Mouse (Mus musculus) hindbrain, postnatal 0 days (tissue): Measurements from ENCODE around the gene Dars2. TPM values are rescaled to one million over a fixed set of nuclear protein-coding genes. Genes with fewer than 3 reads are reported as not detected.
"Not testable (repeated sequence)": the region's sequence is repeated elsewhere in the genome, so short reads cannot be mapped to it uniquely, and the experiment has no call there.

ENCODE experiments used
- ATAC-seq: fragments of 200-750 bp; cut with Nextera tagmentation; 2 replicates; pipeline ENCODE4 v1.8.0; 2017; ENCODE audit warnings: mild to moderate bottlenecking, moderate TSS enrichment, moderate library complexity
- DNase-seq: peaks from one replicate; pipeline ENCODE4 v3.0.0-alpha.2; 2015; ENCODE audit warnings: low spot score
- H3K27ac ChIP-seq: fragments of 300-500 bp; sonication (generic); 2 replicates; pipeline ENCODE4 v1.5.1; 2014; ENCODE audit warnings: mild to moderate bottlenecking
- H3K27me3 ChIP-seq: fragments of 300-500 bp; sonication (generic); 2 replicates; pipeline ENCODE4 v1.6.1; 2014; ENCODE audit warnings: low read length, mixed read lengths; ENCODE audit not compliant: insufficient read depth
- H3K36me3 ChIP-seq: fragments of 300-500 bp; sonication (generic); 2 replicates; pipeline ENCODE4 v1.6.1; 2014; ENCODE audit warnings: low read length, mixed read lengths; ENCODE audit not compliant: insufficient read depth
- H3K4me1 ChIP-seq: fragments of 300-500 bp; sonication (generic); 2 replicates; pipeline ENCODE4 v1.6.1; 2014; ENCODE audit warnings: antibody characterized with exemption, low read length, mixed read lengths; ENCODE audit not compliant: insufficient read depth
- H3K4me2 ChIP-seq: fragments of 300-500 bp; sonication (generic); 2 replicates; pipeline ENCODE4 v1.6.1; 2014; ENCODE audit warnings: low read depth, mild to moderate bottlenecking, low read length, moderate library complexity, mixed read lengths
- H3K4me3 ChIP-seq: fragments of 300-500 bp; sonication (generic); 2 replicates; pipeline ENCODE4 v1.5.1; 2014; ENCODE audit warnings: low read length
- H3K9ac ChIP-seq: fragments of 300-500 bp; sonication (generic); replicated peaks from 2 replicates; pipeline ENCODE4 v1.6.1; 2014; ENCODE audit warnings: mild to moderate bottlenecking, low read length, moderate library complexity, mixed read lengths
- H3K9me3 ChIP-seq: fragments of 300-500 bp; sonication (generic); 2 replicates; pipeline ENCODE4 v1.6.1; 2016; ENCODE audit warnings: low read length, mixed read lengths
- CTCF ChIP-seq: IDR thresholded peaks from 2 replicates; pipeline ENCODE4 v1.5.1; 2016; ENCODE audit warnings: antibody characterized with exemption, control low read depth, low read depth
- WGBS: fragments of 180-500 bp; shearing (Covaris S2); extraction: QIAGEN DNeasy Blood & Tissue Kit; methylation state at CpG from one replicate; pipeline ENCODE4 v1.1.7; 2014; 5-methylcytosine and 5-hydroxymethylcytosine counted together
- polyA plus RNA-seq: library from polyadenylated mRNA; unstranded; fragments of >200 nt; fragmentation: Nextera tagmentation; extraction: Ambion mirVana; gene quantifications from 2 replicates; pipeline ENCODE4 v1.2.1, GENCODE M21; 2015
- total RNA-seq: library from RNA; depleted of rRNA; stranded (reverse); fragments of >200 nt; gene quantifications from 2 replicates; pipeline ENCODE4 v1.2.3, GENCODE M21; 2014

The Dars2 gene
- total and polyA plus RNA-seq, 2 experiments from 2014 or later: 19.2 to 26.0 TPM

DNA sequence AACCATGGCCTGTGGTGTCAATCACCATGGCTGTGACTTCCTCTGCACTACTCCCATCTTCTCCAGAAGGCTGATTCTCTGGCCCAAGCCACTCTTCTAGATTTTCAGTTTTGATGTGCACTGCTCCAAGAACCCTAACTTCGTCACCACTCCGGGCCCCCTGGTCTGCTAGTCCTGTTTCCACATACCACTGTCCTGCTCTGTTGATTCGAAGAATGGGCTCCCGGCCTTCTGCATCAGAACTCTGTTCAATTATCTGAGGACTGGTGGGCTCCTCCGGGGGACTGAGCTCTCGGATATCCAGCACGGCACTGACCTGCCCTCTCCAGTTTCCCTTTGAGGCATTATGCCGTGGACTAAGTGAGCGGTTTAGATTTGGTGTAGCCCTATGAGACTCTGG is 38.6 kb downstream of the Dars2 start:
- no peak for TF ChIP-seq CTCF
- DNase-seq: no peak
- ATAC-seq: no peak
- Histone ChIP-seq H3K36me3 (peaks cover 7% of the 10 kb centered on the region; the same call in 1 of the 2 replicates), H3K9me3 (no peaks in the 10 kb centered on the region), H3K9ac (no peak overlapping the region), H3K27ac (no peak overlapping the region), H3K4me3 (no peak overlapping the region), H3K4me1 (peaks cover 11% of the 10 kb centered on the region; the same call in 1 of the 2 replicates), H3K4me2 (no peak overlapping the region), H3K27me3 (no peaks in the 10 kb centered on the region)
- WGBS: 97% methylated on average over 9 of the region's 9 CpGs

DNA sequence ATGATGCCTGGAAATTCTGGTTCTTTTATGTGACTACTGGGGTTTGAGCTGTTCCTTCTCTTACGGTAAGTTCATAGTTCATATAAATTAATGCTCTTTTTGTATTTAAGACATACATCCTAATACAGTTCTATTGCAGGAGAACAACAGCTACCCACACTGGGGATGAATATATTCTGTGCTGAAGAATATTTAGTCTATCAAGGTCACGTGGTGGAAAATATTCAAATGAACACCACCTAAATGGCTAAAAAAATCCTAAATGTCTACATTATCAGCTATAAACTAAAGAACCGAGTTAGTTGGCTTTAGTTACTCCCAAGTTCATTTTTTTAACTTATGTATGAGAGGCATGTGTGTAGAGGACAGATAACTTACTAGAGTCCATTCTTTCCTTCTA is 40.4 kb downstream of the Dars2 start:
- peaks cover 7% of the 10 kb centered on the region; the same call in 1 of the 2 replicates for H3K4me1 ChIP-seq
- no peak overlapping the region for H3K4me2 ChIP-seq
- no peak for ATAC-seq
- no peak overlapping the region for H3K27ac ChIP-seq
- no peaks in the 10 kb centered on the region for H3K9me3 ChIP-seq
- H3K27me3 ChIP-seq: no peaks in the 10 kb centered on the region
- DNase-seq: no peak
- no peak for TF ChIP-seq CTCF
- H3K9ac ChIP-seq: no peak overlapping the region
- no peak overlapping the region for H3K4me3 ChIP-seq
- H3K36me3 ChIP-seq: peaks cover 7% of the 10 kb centered on the region; the same call in 1 of the 2 replicates
- 93% methylated on average over 3 of the region's 3 CpGs for WGBS

DNA sequence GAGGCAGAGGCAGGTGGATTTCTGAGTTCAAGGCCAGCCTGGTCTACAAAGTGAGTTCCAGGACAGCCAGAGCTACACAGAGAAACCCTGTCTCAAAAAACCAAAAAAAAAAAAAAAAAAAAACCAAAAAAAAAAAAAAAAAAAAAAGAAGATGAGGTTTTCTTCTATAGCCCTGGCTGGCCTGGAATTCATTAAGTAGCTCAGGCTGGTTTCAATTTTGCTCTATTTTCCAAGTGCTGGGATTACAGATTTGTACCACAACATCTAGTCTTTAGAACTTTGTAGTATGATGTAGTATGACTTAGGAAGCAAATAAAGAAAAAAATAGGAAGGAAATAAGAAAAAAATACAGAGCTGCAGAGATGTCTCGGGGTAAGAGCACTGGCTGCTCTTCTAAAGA is 42.0 kb downstream of the Dars2 start:
- not testable (repeated sequence) for H3K27me3 ChIP-seq, H3K4me1 ChIP-seq, H3K9me3 ChIP-seq, DNase-seq, H3K4me2 ChIP-seq, H3K36me3 ChIP-seq, H3K27ac ChIP-seq, ATAC-seq, H3K4me3 ChIP-seq, H3K9ac ChIP-seq
- 88% methylated on average over 1 of the region's 1 CpGs for WGBS

DNA sequence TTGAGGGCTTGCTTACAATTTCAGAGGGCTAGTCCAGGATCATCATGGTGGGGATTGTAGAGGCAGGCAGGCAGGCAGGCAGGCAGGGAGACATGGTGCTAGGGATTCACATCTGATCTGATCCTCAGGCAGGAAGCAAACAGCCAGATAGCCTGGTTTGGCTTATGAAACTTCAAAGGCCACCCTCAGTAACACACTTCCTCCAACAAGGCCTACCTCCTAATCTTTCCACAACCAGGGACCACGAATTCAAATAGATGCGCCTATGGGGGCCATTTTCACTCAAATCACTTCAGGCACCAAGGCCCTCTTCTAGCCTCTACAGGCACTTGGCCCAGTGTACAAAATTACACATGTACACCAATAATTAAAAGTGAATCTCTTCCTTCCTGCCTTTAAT is 43.3 kb downstream of the Dars2 start:
- no peak overlapping the region for H3K4me3 ChIP-seq
- DNase-seq (no peak), ATAC-seq (no peak)
- no peaks in the 10 kb centered on the region for H3K27me3 ChIP-seq
- peaks cover 6% of the 10 kb centered on the region; the same call in 1 of the 2 replicates for H3K36me3 ChIP-seq
- H3K9me3 ChIP-seq: no peaks in the 10 kb centered on the region
- no peak for TF ChIP-seq CTCF
- no peak overlapping the region for H3K9ac ChIP-seq
- no peak overlapping the region for H3K4me2 ChIP-seq
- no peaks in the 10 kb centered on the region for H3K4me1 ChIP-seq
- no peak overlapping the region for H3K27ac ChIP-seq
- WGBS: 91% methylated on average over 2 of the region's 2 CpGs

DNA sequence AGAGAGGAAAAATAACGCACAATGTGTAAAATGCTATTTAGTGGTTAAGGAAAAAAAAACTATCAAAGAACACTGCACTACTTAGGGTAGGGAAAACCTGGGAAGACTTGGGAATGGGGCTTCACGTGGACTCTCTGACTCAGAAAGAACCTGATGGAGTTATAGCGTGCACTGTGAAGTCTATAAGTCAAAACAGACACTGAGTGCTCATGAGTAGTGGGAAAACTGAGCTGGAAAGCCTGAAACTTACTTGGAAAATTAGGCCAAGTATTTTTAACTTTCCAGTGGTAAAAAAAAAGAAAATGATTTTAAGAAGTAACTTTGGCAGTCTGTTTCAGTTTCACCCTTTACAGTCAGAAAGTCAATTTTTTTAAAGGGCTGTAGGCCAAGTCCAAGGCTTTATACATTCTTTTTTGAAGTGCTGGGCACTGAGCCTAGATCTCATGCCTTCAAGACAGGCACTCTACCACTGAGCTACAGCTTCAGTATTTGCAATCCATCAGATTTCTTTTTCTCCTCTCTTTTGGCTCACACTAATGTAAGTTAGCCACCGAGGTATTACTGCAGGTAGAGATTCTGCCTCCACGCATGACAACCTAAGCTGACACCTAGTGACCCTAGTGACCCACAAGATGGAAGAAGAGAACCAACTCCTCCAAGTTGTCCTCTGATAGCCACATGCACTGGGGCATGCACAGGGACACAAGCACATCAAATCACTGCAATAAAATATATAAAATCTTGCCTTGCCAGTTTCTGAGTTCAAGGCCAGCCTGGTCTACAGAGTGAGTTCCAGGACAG is 44.8 kb downstream of the Dars2 start:
- no peak overlapping the region for H3K4me3 ChIP-seq
- H3K27me3 ChIP-seq: no peaks in the 10 kb centered on the region
- no peak overlapping the region for H3K9ac ChIP-seq
- no peak overlapping the region for H3K4me2 ChIP-seq
- no peaks in the 10 kb centered on the region for H3K4me1 ChIP-seq
- ATAC-seq (no peak), DNase-seq (no peak)
- H3K9me3 ChIP-seq: no peaks in the 10 kb centered on the region
- H3K36me3 ChIP-seq: peaks cover 3% of the 10 kb centered on the region; the same call in 1 of the 2 replicates
- WGBS: 80% methylated on average over 5 of the region's 5 CpGs
- no peak overlapping the region for H3K27ac ChIP-seq
- TF ChIP-seq CTCF: no peak

DNA sequence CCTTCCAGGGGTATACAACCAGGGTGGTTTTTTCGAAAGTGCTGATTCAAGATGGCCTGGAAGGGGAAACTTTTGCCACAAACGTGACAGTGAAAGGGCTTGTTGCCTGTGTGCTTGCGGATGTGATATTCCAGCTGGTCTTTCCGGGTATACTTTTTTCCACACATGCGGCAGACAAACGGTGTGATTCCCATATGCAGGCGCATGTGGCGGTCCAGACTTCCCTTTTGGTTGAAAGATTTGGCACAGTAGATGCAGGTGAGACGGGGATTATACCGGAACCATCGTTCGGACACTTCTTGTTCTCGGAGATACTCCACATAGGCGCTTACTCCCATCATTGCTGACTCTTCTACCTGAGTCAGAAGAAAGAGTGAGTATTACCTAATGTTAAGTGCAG is 50.4 kb downstream of the Dars2 start:
- no peak overlapping the region for H3K4me3 ChIP-seq
- no peak for DNase-seq
- no peaks in the 10 kb centered on the region for H3K27me3 ChIP-seq
- no peaks in the 10 kb centered on the region for H3K4me1 ChIP-seq
- no peak overlapping the region for H3K27ac ChIP-seq
- no peak for ATAC-seq
- no peak overlapping the region for H3K4me2 ChIP-seq
- peaks cover 19% of the 10 kb centered on the region for H3K36me3 ChIP-seq
- 97% methylated on average over 14 of the region's 14 CpGs for WGBS
- TF ChIP-seq CTCF: no peak
- H3K9ac ChIP-seq: no peak overlapping the region
- H3K9me3 ChIP-seq: no peaks in the 10 kb centered on the region

DNA sequence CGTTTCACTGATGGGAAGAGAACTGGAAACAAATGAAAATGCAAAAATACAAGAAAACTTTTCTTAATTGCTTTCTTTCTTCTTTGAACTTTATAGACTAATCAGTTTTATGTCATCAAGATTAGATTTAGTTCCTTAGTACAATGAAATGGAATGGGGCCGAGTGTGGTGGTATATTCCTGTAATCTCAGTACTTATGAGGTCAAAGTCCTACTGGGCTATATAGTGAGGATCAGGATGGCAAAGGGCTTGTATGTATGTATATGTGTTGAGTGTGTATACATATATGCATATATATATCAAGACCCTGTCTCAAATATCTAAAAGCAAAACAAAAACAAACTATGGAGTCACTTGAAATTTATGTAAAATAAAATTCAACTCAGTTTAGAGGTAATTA is 54.1 kb downstream of the Dars2 start:
- peaks cover 21% of the 10 kb centered on the region for H3K36me3 ChIP-seq
- H3K4me1 ChIP-seq: no peaks in the 10 kb centered on the region
- no peaks in the 10 kb centered on the region for H3K27me3 ChIP-seq
- H3K4me2 ChIP-seq: no peak overlapping the region
- ATAC-seq (no peak), DNase-seq (no peak)
- no peaks in the 10 kb centered on the region for H3K9me3 ChIP-seq
- H3K9ac ChIP-seq: no peak overlapping the region
- WGBS: 86% methylated on average over 2 of the region's 2 CpGs
- H3K4me3 ChIP-seq: no peak overlapping the region
- no peak for TF ChIP-seq CTCF
- no peak overlapping the region for H3K27ac ChIP-seq
